Mouse (Mus musculus): ENCODE data around the gene Olfr666. TPM values are rescaled to one million over a fixed set of nuclear protein-coding genes. Genes with fewer than 3 reads are reported as not detected.
"Not testable (repeated sequence)": the region's sequence is repeated elsewhere in the genome, so short reads cannot be mapped to it uniquely, and the experiment has no call there.

Gene Olfr666
- polyA plus RNA-seq, 1 experiment from 2014 or later: not detected

DNA sequence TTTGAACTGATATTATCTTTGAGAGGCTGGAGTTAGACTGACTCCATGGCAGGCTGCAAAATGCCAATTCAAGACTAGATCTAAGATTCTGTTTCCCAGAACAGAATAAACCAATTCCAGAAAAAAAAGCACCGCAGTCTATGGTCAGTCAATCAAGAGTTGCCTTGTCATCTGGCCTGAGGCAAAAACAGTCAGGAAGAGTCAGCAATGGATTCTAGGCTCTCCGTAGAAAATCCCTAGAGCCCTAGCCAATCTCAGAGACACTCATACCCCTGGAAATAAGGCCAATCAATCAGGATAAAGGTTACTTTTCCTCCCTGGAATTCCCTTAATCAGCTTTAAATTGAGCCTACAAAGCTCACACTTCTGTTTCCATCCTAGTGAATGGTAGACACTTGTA is 44.2 kb downstream of the Olfr666 start:
- not testable (repeated sequence) for H3K36me3 ChIP-seq (ENCODE audit: control insufficient read depth, insufficient read depth, low read length); H3K4me3 ChIP-seq (ENCODE audit: low read depth, low read length); H3K4me2 ChIP-seq (ENCODE audit: low read depth, low read length, severe bottlenecking); DNase-seq (ENCODE audit: low spot score); ATAC-seq (replicated peaks; ENCODE audit: low FRiP score); H3K9me3 ChIP-seq (ENCODE audit: control insufficient read depth, low read length); H3K27ac ChIP-seq (ENCODE audit: low read depth, low read length); H3K9ac ChIP-seq (ENCODE audit: low read length); H3K4me1 ChIP-seq (replicated peaks; ENCODE audit: control insufficient read depth, insufficient read depth, low read length); H3K27me3 ChIP-seq (ENCODE audit: control insufficient read depth, insufficient read depth, low read length)
- 67% methylated on average over 2 of the region's 2 CpGs for WGBS

DNA sequence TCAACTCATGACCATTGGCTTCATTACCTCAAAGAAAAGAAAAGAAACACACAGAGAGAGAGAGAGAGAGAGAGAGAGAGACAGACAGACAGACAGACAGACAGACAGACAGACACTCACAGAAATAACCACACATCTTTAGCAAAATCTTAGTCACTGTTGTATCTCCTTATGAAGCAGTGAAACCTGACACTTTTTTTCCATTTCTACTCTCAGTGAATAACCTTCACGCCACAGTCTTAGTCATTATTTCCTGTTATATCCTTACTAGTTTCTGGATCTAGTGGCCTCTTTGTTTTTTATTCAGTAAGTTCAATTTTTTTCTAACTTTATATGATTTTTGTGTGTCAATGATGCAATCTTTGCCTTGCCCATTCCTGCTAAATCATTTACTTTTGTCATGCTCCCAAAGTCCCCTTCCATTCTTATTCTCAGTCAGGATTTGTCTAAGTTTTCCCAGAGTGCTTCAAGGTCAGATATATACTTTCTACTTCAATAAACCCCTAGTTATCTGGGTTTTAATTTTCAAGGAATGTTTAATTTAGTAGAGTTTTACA is 51.9 kb downstream of the Olfr666 start:
- H3K9ac ChIP-seq (ENCODE audit: low read length): no peak overlapping the region
- 79% methylated on average over 1 of the region's 1 CpGs for WGBS
- no peaks in the 10 kb centered on the region for H3K27me3 ChIP-seq (ENCODE audit: control insufficient read depth, insufficient read depth, low read length)
- H3K4me3 ChIP-seq (ENCODE audit: low read depth, low read length): no peak overlapping the region
- no peaks in the 10 kb centered on the region for H3K9me3 ChIP-seq (ENCODE audit: control insufficient read depth, low read length)
- H3K27ac ChIP-seq (ENCODE audit: low read depth, low read length): no peak overlapping the region
- no peak overlapping the region for H3K4me2 ChIP-seq (ENCODE audit: low read depth, low read length, severe bottlenecking)
- H3K36me3 ChIP-seq (ENCODE audit: control insufficient read depth, insufficient read depth, low read length): no peaks in the 10 kb centered on the region
- DNase-seq (ENCODE audit: low spot score): no peak
- ATAC-seq (replicated peaks; ENCODE audit: low FRiP score): no peak
- H3K4me1 ChIP-seq (replicated peaks; ENCODE audit: control insufficient read depth, insufficient read depth, low read length): no peaks in the 10 kb centered on the region

DNA sequence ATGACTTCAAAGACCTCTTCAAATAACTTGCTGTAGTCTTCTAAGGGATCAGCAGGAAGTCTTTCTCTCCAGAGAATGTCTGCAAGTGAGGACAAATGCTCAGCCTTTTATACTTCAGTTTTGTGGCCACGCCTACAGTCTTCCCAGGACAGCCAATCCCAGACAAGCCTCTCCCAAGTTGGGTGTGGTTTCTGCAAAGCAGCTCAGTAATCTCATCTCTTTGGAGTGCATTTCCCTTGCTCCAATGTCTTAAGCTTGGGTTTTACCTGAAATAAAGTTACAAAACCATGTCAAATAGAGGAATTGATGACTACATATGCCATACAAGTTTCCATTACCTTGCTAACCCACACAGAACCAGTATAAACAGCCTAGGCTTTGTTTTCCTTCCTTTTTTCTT is 53.2 kb downstream of the Olfr666 start, which contains the start of gene Usp17lb:
Gene Usp17lb (minus strand): TSS at position 101 of the 400 bp plus-strand sequence.
- ATAC-seq (replicated peaks; ENCODE audit: low FRiP score): no peak
- H3K4me2 ChIP-seq (ENCODE audit: low read depth, low read length, severe bottlenecking): no peak within 1 kb of the TSS
- 76% methylated on average over 1 of the region's 1 CpGs for whole genome bisulfite sequencing

More for the DNA sequence above, 53.2 kb downstream of the Olfr666 start, which contains the start of gene Usp17lb:
- H3K27ac ChIP-seq (ENCODE audit: low read depth, low read length): no peak within 1 kb of the TSS
- H3K27me3 ChIP-seq (ENCODE audit: control insufficient read depth, insufficient read depth, low read length): no peaks in the 10 kb centered on the region
- H3K4me1 ChIP-seq (replicated peaks; ENCODE audit: control insufficient read depth, insufficient read depth, low read length): no peaks in the 10 kb centered on the region
- no peak within 1 kb of the TSS for H3K9ac ChIP-seq (ENCODE audit: low read length)
- H3K9me3 ChIP-seq (ENCODE audit: control insufficient read depth, low read length): no peaks in the 10 kb centered on the region
- H3K4me3 ChIP-seq (ENCODE audit: low read depth, low read length): no peak within 1 kb of the TSS
- no peak for DNase-seq (ENCODE audit: low spot score)
- H3K36me3 ChIP-seq (ENCODE audit: control insufficient read depth, insufficient read depth, low read length): no peaks in the 10 kb centered on the region

Other genes with a start within 250 kb of the Olfr666 start
- not detected in 2 replicates for gene Olfr658, start 248.6 kb downstream of the Olfr666 start, polyA plus RNA-seq (2014; fragmentation: Nextera tagmentation; extraction: Ambion mirVana)
- gene Olfr659, start 229.2 kb downstream of the Olfr666 start, polyA plus RNA-seq (2014; fragmentation: Nextera tagmentation; extraction: Ambion mirVana): not detected in 2 replicates
- not detected in 2 replicates for gene Olfr661, start 209.5 kb downstream of the Olfr666 start, polyA plus RNA-seq (2014; fragmentation: Nextera tagmentation; extraction: Ambion mirVana)
- gene Usp17le, start 118.5 kb downstream of the Olfr666 start, polyA plus RNA-seq (2014; fragmentation: Nextera tagmentation; extraction: Ambion mirVana): not detected in 2 replicates
- gene Usp17lb, start 53.3 kb downstream of the Olfr666 start, polyA plus RNA-seq (2014; fragmentation: Nextera tagmentation; extraction: Ambion mirVana): not detected in 2 replicates
- gene Usp17la, start 38.9 kb downstream of the Olfr666 start, polyA plus RNA-seq (2014; fragmentation: Nextera tagmentation; extraction: Ambion mirVana): not detected in 2 replicates
- gene Olfr665, start 17.9 kb downstream of the Olfr666 start, polyA plus RNA-seq (2014; fragmentation: Nextera tagmentation; extraction: Ambion mirVana): not detected in 2 replicates
- gene Olfr667, start 25.5 kb upstream of the Olfr666 start, polyA plus RNA-seq (2014; fragmentation: Nextera tagmentation; extraction: Ambion mirVana): not detected in 2 replicates
- gene Olfr668, start 32.1 kb upstream of the Olfr666 start, polyA plus RNA-seq (2014; fragmentation: Nextera tagmentation; extraction: Ambion mirVana): not detected in 2 replicates
- not detected in 2 replicates for gene Olfr669, start 38.3 kb upstream of the Olfr666 start, polyA plus RNA-seq (2014; fragmentation: Nextera tagmentation; extraction: Ambion mirVana)
- not detected in 2 replicates for gene Olfr670, start 66.7 kb upstream of the Olfr666 start, polyA plus RNA-seq (2014; fragmentation: Nextera tagmentation; extraction: Ambion mirVana)
- gene Olfr671, start 83.2 kb upstream of the Olfr666 start, polyA plus RNA-seq (2014; fragmentation: Nextera tagmentation; extraction: Ambion mirVana): not detected in 2 replicates
- gene Olfr672, start 106.1 kb upstream of the Olfr666 start, polyA plus RNA-seq (2014; fragmentation: Nextera tagmentation; extraction: Ambion mirVana): not detected in 2 replicates
- gene Olfr675, start 132.5 kb upstream of the Olfr666 start, polyA plus RNA-seq (2014; fragmentation: Nextera tagmentation; extraction: Ambion mirVana): not detected in 2 replicates
- not detected in 2 replicates for gene Olfr676, start 136.7 kb upstream of the Olfr666 start, polyA plus RNA-seq (2014; fragmentation: Nextera tagmentation; extraction: Ambion mirVana)
- not detected in 2 replicates for gene Olfr677, start 155.4 kb upstream of the Olfr666 start, polyA plus RNA-seq (2014; fragmentation: Nextera tagmentation; extraction: Ambion mirVana)
- gene Olfr678, start 168.5 kb upstream of the Olfr666 start, polyA plus RNA-seq (2014; fragmentation: Nextera tagmentation; extraction: Ambion mirVana): not detected in 2 replicates
- not detected in 2 replicates for gene Olfr679, start 185.3 kb upstream of the Olfr666 start, polyA plus RNA-seq (2014; fragmentation: Nextera tagmentation; extraction: Ambion mirVana)
- gene Olfr680-ps1, start 196.9 kb upstream of the Olfr666 start, polyA plus RNA-seq (2014; fragmentation: Nextera tagmentation; extraction: Ambion mirVana): not detected in 2 replicates
- gene Olfr681, start 220.9 kb upstream of the Olfr666 start, polyA plus RNA-seq (2014; fragmentation: Nextera tagmentation; extraction: Ambion mirVana): not detected in 2 replicates

Data from forebrain, embryonic 11.5 days (tissue).